Mouse (Mus musculus): Measurements from ENCODE around the gene Cped1. TPM values are rescaled to one million over a fixed set of nuclear protein-coding genes. Genes with fewer than 3 reads are reported as not detected.
A peak's percentile ranks its signal among the peaks of the same experiment; 100 is the strongest.

Cped1 gene
- 2.2 and 2.8 TPM in 2 replicates for polyA plus RNA-seq (2012; rRNA removed)

DNA sequence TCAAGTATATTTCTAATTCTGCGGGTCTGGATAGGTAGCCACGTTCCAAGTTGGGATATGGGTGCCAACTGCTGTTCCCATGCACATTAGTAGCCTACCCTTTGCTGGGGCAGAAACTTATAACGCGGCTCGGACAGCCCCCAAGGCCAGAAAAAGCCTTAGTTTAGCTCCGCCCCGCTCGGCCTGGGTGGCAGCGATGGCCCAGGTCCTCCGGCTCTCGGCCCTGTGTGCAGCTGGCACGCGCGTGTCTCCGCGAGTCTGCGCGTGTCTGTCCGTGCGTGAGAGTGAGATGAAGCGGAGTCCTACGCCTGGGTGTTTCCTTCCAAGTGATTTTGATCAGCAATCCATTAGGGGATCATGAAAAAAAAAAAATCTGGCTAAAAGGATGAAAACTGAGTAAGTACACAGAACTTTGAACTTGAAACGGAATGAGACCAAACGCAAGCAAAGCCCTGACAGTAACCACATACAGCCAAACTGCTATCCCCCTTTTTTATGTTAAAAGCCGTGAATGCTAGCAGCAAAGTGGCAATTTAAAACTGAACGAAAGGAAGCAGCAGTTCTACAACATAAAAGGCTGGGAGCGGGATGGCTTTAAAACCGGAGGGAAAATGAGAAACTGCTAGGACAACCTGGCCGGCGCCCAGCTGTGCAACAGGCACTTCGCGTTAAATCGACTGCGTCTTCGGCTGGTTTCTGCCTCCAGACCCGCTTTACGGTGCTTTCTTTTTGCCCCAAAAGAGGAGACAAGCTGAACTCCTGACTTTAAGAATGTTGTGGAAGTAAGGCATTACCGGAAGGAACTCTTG, at the start of gene Cped1:
Gene Cped1, plus strand, starts transcription at position 185 of the 809 bp plus-strand sequence.
- DNase-seq (ENCODE audit: extremely low spot score in 1 of 2, low spot score in 1 of 2) = peak in 1 of 2 experiments; percentile 10

DNA sequence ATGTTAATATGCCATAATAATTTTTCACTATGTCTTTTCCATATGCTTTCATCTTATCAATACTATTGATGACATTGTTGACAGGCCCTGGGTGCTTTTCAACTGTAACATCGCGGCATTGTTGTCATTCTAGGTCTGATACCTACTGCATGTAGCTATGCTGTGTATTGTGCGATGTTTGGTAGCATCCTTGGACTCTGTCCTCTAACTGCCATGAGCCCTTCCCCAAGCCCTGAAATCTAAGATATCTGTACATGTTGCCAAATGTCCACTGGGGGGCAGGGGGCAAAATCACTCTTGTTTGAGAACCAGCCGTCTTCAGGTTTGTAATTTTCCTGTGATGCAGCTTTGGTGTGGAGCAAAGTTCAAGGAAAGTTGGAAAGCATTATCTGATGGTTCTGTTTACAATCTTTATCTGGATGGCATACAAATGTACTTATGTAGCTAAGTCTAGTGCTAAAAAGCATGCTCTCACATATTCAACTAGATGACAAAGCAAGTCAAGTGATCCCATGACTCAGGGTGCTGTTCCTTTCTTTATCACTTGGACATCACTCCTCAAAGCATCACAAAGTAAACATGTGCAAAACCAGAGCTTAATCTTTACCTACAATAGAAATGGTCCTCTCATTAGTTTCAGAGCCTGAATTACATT, 47.6 kb upstream of the Cped1 start:
- no peak for DNase-seq (ENCODE audit: extremely low spot score in 1 of 2, low spot score in 1 of 2)

DNA sequence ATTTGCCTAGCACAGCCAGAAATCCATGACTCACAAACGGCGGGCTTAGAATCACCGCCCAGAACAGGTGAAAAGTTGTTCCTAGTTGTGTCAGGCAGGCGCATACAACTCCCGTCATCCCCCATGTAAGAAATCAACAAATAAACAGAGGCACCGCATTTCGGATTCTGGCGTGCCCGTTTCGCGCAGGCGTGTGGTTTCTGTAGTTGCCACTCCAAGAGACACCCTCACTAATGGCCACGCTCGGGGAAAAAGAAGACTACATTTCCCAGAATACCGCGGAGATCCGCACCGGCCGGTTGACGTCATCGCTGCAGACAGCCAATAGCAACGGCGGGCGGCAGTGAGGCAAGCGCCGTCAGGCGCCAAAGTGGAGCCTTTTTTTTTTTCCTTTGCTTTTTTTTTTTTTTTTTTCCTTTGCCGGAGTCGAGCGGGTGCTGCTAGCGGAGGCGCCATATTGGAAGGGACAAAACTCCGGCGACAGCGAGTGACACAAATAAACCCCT, 36.4 kb upstream of the Cped1 start, which contains the start of gene Ing3:
Gene Ing3, plus strand, starts transcription at position 346 of the 506 bp plus-strand sequence.
- peak; percentile 100 for DNase-seq (ENCODE audit: extremely low spot score in 1 of 2, low spot score in 1 of 2)

DNA sequence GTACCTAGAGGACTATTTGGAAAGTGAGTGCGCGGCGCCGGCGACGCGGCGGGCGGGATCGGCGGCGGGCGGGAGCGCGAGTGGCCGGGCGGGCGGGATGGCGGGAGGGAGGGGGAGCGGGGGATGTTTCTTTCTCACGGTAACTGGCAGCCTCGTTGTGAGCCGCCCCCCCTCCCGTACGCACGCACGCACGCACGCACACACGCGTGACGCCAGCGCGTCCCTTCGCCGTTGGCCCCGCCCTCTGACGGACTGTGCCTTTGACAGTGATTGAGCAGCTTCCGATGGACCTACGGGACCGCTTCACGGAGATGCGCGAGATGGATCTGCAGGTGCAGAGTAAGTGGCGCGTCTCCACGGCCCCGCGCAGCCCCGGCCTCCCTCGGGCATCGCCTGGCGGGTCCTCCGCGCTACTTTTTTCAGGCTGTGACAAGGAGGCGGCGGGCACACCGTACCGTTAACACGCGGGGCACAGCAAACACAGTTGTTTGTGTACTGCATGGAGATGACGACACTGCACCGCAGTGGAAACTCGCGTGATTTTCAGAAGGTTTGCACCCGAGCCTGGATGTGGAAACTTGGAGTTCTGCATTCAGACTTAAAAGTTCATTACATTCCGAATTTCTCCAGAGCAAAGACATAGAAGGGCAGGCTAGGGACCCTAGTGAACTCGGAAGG, 35.8 kb upstream of the Cped1 start:
- DNase-seq (ENCODE audit: extremely low spot score in 1 of 2, low spot score in 1 of 2) = peak; percentile 95 to 97

DNA sequence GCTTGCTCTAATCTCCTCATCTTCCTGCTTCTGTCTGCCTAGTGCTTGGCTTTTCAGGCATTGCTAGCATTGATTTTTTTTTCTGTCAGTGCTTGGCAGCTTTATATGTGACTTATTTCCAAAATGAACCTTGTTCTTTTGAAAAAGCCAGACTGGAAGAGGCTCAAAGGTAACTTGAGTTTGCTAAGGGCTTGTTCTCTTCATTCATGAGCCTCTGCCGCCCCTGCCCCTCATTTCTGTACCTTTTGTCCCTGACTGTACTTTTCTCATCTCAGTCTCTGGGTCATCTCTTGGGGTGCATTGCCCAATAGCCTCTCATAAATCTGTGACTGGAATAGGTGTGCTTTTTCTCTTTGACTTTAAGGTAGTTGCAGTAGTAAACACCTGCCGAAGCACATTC, 35.0 kb upstream of the Cped1 start:
- DNase-seq (ENCODE audit: extremely low spot score in 1 of 2, low spot score in 1 of 2) = peak in 1 of 2 experiments; percentile 8

DNA sequence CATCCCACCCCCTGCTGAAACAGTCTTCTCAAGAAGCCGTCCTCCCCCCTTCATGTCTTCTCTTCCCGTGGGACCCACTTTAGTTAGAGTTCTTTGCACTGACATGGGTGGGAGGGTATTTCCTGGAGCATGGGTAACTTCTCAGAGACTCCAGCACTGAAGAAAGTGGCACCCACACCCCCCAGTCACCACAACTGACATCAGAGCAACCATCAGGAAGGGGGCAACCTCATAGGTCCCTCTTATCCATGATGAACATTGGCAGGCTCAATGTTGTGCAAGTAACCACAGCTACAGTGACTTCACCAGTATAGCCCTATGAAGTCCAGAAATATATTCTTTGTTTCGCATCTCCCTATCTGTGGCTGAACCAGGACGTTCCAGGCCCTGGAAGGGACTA, 30.2 kb upstream of the Cped1 start:
- DNase-seq (ENCODE audit: extremely low spot score in 1 of 2, low spot score in 1 of 2) = no peak

DNA sequence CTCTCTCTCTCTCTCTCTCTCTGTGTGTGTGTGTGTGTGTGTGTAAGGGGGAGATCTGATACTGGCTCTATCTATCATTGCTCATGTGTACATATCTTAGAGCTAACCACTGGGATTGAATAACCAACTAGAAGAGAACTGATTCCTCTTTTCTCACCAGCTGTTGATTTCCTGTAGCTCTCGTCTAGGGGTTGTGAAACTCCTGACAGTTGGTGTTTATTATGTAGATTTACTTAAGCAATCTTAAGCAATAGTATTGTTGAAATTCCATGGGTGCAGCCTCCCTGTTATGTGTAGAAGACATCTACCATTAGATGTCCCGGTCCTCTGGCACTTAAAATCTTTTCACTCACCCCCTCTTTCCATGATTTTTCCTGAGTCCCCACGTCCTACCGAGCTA, 26.8 kb upstream of the Cped1 start:
- DNase-seq (ENCODE audit: extremely low spot score in 1 of 2, low spot score in 1 of 2) = no peak

DNA sequence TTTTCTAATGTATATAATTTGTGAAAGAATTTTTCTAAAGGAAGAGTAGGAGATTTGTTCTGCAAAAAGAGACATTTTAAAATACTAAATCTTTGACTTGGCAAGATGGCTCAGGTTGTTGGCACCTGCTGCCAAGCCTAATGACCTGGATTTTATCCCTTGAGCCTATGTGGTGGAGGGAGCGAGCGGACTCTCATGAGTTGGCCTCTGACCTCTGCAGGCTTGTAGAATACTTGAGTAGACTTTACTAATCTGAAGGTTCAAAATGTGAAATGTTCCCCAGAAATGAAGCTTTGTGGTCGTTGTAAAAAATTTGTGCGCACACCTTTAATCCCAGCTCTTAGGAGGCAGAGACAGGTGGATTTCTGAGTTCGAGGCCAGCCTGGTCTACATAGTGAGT, 25.8 kb upstream of the Cped1 start:
- DNase-seq (ENCODE audit: extremely low spot score in 1 of 2, low spot score in 1 of 2) = no peak

DNA sequence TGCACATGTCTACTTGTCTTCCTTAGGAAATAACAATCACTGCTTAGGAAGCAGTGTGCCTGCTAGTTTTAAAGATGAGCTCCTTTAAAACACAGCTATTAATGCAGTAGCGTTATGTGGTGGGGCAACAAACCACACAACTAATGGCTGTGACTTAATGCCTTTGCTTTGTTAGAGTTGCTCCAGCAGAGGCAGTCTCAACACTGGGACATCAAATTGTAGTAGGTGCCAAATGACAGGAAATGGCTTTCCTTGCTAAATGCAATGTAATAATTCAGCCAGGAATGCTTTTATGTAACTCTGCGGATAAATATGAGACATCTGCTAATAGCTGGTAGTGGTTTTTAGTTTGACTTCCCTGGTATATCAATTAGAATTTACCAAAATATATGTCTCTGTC, 8.2 kb upstream of the Cped1 start:
- no peak for DNase-seq (ENCODE audit: extremely low spot score in 1 of 2, low spot score in 1 of 2)

DNA sequence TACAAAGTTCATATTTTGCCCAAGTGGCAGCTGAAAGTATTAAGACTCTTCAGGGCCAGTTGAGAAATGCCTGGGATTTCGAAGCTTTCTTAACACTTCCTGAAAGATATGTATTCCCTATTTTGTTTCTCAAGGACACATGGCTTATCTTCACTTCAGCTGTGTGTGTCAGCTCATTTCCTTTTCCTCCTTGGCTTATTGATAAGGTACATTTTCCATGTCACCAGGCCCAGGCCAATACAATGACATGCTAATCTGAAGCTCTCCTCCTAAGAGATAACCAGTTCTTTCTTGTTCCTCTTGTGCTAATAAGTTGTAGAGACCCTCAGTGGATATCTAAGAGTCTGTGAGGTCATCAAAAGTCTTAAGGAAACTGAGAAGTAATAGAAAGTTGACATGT, 4.6 kb upstream of the Cped1 start:
- no peak for DNase-seq (ENCODE audit: extremely low spot score in 1 of 2, low spot score in 1 of 2)

DNA sequence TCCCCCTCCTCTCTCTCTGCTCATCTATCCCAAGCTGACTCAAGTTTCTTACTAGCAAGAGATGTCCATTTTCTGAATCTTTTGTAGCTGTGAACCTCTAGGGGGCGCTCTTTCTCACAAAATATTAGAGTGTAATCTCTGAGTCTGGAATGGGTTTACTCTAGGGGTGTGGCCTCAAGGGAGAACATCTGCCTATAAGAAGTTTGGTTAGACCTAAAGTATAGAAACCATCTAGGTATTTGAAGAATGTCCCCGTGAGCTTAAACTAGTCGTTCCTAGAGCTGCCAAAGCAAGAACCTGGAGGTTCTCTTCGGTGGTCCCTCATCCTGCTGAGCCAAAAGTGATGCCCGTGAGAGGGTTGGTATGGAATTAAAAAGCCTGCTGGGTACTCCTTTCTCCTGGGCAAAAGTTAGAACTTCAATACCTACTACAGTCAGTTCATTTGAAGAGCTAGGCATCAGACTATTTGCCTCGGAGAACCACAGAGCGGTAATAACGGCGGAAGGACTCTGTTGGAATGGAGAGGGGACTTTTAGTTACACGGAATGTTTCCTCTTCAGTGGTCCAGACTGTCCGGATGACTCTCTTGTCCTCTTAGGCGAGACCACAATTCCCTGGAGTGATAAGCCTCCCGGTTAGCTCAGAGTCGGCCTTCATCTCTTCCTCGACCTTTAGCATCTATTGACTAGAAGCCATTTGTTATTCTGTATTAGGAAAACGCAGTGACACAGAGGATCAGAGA, 555 bp upstream of the Cped1 start:
- DNase-seq (ENCODE audit: extremely low spot score in 1 of 2, low spot score in 1 of 2) = peak in 1 of 2 experiments; percentile 83

DNA sequence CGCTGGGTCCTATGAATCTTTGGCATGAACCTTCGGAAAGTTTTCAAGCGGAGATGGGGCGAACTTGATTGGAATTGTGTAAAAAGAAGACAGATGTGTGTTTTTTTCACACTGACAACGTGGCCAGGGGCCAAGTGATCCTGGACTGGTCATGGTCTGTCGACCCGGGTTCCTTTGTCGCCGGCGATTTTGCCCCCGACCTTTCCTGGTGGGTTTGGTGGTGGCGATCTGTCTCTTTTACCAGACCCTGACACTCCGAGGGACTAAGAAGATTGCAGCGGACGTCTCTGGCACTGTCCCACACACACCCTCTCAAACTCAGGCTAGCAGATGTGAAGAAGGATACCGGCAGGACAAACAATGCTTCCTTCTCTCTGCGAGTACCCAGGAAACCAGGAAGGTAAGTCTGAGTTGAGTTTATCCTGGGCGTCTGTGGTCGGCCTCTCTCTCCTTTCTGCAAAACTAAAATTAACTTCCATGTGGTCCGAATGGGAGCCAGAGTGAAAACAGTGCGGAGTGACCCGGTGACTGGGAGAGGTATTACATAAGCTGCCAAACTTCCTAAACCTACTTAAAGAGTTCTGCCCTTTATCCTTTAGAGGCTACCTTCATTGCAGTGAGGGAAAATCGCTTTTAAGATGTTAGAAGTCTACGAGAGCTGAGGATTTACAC, 1.1 kb downstream of the Cped1 start:
- DNase-seq (ENCODE audit: extremely low spot score in 1 of 2, low spot score in 1 of 2) = no peak

DNA sequence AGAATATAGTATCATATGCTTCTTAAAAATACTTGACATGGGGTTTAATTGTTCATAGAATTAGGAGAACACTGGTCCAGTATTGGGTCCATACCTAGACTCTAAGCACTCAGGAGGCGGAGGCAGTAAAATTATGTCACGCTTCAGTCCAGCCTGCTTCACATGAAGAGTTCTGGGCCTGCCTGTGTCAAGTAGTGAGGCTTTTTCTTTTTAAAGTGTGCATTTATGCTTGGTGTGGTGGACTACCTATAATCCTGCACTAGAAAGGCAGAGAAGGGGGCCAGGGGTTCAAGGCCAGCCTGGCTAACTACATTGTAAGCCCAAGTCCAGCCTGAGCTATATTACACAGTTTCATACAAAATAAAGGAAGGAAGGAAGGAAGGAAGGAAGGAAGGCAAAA, 1.8 kb downstream of the Cped1 start:
- DNase-seq (ENCODE audit: extremely low spot score in 1 of 2, low spot score in 1 of 2) = no peak

DNA sequence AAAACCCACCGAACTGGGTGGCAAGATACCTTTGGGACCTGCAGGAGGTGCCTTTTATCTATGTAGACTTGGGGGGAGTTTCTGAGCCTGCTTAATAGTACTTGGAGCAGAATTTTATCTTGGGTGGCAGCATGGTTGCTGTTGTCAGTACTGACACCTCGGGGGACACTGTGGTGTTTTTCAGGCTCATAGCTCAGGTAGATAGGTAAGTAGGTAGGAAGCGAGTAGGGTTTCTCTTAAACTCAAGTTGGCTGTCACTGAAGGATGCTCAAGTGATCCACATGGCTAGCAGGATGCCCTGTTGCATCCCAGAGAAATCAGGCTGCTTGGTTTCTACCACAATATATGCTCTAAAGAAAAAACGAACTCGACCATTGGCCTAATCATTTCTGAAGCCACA, 2.6 kb downstream of the Cped1 start:
- DNase-seq (ENCODE audit: extremely low spot score in 1 of 2, low spot score in 1 of 2) = no peak

DNA sequence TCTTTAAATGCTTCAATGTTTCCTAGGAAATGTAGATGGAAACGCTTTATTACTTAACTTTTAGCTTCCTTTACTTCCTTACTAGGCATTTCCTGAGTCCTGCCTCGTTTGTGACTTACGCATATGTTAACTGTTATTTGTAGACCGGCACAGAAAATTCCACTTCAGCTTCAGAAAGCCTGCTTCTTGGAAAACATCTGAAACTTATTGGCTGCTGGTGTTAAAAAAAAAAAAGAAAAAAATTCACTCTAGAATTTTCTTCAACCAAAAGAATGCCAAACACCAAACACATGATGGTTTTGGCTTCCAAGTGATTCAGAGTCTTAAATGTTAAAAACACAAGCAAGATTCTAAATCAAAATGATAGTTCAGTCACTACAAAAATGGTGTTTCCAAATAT, 3.4 kb downstream of the Cped1 start:
- no peak for DNase-seq (ENCODE audit: extremely low spot score in 1 of 2, low spot score in 1 of 2)

DNA sequence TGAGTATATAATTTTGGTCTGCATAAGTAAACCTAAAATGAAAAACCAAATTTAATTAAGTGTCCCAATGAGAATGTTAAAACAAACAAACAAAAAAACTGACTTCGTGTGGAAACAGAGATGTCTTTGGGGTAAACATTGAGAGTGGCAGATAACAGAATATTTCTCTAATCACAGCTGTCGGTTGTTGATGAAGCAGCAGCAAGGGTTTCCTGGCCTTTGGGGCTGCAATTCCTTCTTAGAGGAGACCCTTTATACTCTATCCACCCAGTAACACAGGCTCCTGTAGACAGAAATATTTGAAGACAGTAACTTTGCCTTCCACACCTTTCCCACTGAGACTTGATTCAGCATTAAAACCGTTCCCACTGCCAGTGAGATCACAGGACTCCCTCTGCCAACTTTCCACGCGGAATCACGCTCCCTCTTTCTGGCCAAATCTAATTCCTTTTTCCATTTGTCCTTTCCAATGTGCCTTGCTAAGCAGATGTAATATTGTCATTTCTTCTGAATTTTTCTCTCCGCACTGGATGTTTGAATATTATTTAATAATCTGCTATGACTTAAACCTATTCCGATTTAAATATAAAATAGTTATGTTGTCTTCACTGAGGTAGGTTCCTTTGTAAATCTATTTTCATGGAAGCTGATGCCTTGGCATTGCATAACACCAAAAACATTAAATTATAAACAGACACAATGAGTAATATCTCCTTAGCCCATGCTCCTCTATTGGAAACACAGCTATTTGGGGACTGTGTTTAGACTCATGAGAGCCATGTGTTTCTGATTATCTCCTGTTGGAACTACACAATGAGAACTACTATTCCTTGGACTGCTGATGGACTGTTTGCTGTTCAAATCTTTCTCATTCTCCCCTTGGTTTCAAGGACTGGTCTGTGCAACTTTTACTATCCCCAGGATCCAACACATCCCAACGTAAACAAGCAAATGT, 4.7 kb downstream of the Cped1 start:
- no peak for DNase-seq (ENCODE audit: extremely low spot score in 1 of 2, low spot score in 1 of 2)

DNA sequence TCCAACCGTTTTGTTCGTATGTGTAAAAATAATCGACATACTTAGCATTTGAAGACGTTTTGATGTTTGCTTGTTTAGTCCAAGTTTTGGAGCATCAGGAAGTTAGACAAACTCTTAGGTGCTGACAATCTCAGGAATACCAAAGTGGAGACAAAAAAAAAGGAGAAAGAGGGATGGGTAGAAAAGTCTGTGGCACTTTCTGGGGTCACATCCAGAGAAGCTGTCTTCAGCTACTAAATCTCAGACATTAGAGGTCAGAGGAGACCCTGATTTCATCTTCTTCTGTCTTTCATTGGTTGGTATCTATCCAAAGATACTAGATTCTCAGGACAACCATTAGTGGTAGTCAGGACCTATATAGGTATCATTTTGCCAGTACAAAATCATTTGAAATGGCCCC, 5.4 kb downstream of the Cped1 start:
- no peak for DNase-seq (ENCODE audit: extremely low spot score in 1 of 2, low spot score in 1 of 2)

DNA sequence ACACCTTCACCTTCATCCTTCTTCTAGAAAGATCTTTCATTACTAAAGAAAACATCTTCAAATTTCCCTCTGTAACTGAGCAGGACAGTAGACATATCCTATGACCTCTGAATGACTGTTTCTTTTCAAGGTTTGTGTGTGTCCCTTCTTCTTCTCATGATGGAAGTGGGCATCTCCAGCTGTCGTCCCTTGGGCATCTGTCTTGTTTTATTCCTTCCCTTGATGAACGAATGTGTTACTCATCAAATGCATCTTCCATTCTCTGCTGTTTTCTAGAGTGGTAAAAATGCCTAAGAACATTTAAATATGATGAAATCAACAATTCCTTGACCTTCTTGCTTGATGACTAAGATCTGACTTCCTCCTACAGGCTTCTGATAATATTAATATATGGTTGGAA, 7.4 kb downstream of the Cped1 start:
- no peak for DNase-seq (ENCODE audit: extremely low spot score in 1 of 2, low spot score in 1 of 2)

DNA sequence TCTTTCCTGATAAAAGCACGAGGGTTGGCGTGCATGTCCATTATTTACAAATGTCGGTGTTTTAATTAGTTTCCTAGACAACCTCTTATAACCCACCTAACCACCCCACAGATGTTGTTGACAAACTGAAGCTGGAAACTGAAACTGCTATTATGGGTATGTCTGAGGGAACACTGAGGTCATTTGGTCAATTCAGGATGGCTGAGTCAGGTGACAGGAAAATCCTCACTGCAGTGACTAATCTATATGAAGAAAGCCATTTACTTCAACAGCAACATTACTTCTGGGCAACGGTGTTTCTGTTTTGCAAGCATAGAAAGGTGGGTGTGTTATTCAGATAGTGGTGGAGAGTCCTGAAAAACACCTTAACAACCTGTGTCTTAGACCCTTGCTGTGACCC, 12.4 kb downstream of the Cped1 start:
- no peak for DNase-seq (ENCODE audit: extremely low spot score in 1 of 2, low spot score in 1 of 2)

Measured in frontal cortex, adult 2 months (tissue).